Comparison of ENCODE assay signal across 25 mouse cellular contexts in the genomic region with DNA sequence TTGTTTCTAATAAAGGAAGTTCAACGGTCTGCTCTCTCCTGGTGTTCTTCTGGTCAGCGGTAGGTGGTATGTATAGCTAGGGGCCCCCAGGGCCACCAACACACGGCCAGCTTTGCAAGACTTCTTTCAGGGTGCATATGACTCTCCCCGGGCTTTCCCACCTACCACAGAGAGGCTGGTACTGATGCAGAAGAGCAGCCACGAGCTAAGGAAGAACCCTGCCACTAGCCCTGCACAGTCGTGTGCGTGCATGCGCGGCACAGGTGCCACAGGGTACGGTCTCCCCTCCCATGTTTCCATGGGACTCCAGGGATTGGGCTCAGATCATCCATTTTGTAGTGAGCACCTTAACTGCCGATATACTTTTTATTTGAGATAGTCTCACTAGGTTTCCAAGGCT. TPM values are rescaled to one million over a fixed set of nuclear protein-coding genes. Genes with fewer than 3 reads are reported as not detected.
DNase-seq lines count a peak whose midpoint lies in the region; ATAC-seq lines count a peak whose summit lies in the region.
"Had no signal": no experiment of that assay in that cellular context is flagged by ENCODE, and none has a peak within 500 bp of the region (broad histone marks: within the 10 kb centered on the region; RNA-seq: fewer than 3 reads in every experiment).

No protein-coding gene starts in this region.

- ATAC-seq in cerebellum, adult (ENCODE audit: insufficient number of reproducible peaks, low FRiP score, low TSS enrichment), result no peak
- no peak for ATAC-seq in heart, embryonic 12.5 days (ENCODE audit: insufficient number of reproducible peaks, low FRiP score)
- ATAC-seq: forebrain, embryonic 15.5 days; intestine, postnatal 0 days had no signal

- H3K27ac ChIP-seq in heart, embryonic 12.5 days (ENCODE audit: poor library complexity, severe bottlenecking), result no peak overlapping the region
- H3K27ac ChIP-seq: embryonic facial prominence, embryonic 10.5 days; forebrain, embryonic 12.5 days; forebrain, embryonic 15.5 days; hindbrain, embryonic 14.5 days had no signal

- no peak overlapping the region for H3K4me3 ChIP-seq in heart, embryonic 12.5 days
- H3K4me3 ChIP-seq: embryonic facial prominence, embryonic 10.5 days; embryonic facial prominence, embryonic 13.5 days; erythroblast, embryonic 14.5 days; forebrain, embryonic 12.5 days; forebrain, embryonic 15.5 days; heart, embryonic 13.5 days had no signal

- WGBS in heart, embryonic 12.5 days, result 93% methylated on average over 11 of the region's 11 CpGs

- H3K27me3 ChIP-seq in heart, embryonic 12.5 days (replicated peaks), result no peaks in the 10 kb centered on the region
- H3K27me3 ChIP-seq: embryonic facial prominence, embryonic 13.5 days; forebrain, embryonic 12.5 days; forebrain, embryonic 15.5 days; heart, embryonic 13.5 days had no signal

- H3K36me3 ChIP-seq in heart, embryonic 12.5 days, result peaks cover 83% of the 10 kb centered on the region

- H3K4me1 ChIP-seq in heart, embryonic 12.5 days (replicated peaks), result peaks cover 23% of the 10 kb centered on the region
- H3K4me1 ChIP-seq: forebrain, embryonic 12.5 days; forebrain, embryonic 15.5 days had no signal

- intact Hi-C loops in left cerebral cortex, postnatal 36 days (cut with DNase I), result no loop called here

- no peak overlapping the region for H3K9ac ChIP-seq in heart, embryonic 12.5 days
- H3K9ac ChIP-seq: embryonic facial prominence, embryonic 13.5 days; forebrain, embryonic 12.5 days; forebrain, embryonic 15.5 days; heart, embryonic 13.5 days; hindbrain, embryonic 14.5 days had no signal

- peak; percentile 1 for DNase-seq in cerebellum, adult 11-12 months
- peak; percentile 89 for DNase-seq in heart, adult 11 months
- DNase-seq in 3134 (ENCODE audit: extremely low read depth, insufficient read length, low spot score), result peak; percentile 16
- DNase-seq in left cerebral cortex, postnatal 36 days (ENCODE audit: low spot score in 2 of 2), result no peak
- DNase-seq: adrenal gland, adult 2 months; adrenal gland, postnatal 14 days; B cell, adult 2 months; cerebellum, adult 18-20 months; cerebellum, adult 9-10 months; cerebellum, postnatal 36 days; embryo, embryonic 11 days; gastrocnemius, postnatal 14 days; heart, adult 18-20 months; heart, postnatal 14 days; heart, postnatal 4 days had no signal

- H3K9me3 ChIP-seq in heart, embryonic 12.5 days (replicated peaks), result no peaks in the 10 kb centered on the region
- H3K9me3 ChIP-seq: embryonic facial prominence, embryonic 10.5 days; embryonic facial prominence, embryonic 13.5 days; forebrain, embryonic 12.5 days; forebrain, embryonic 15.5 days; heart, embryonic 13.5 days had no signal

- H3K4me2 ChIP-seq in heart, embryonic 12.5 days, result no peak overlapping the region
- H3K4me2 ChIP-seq: embryonic facial prominence, embryonic 13.5 days; forebrain, embryonic 12.5 days; forebrain, embryonic 15.5 days; heart, embryonic 13.5 days; hindbrain, embryonic 14.5 days had no signal

RNA-seq across cellular contexts. Expression of a gene that starts 32.6 kb away (rescaled TPM):
- polyA plus RNA-seq in heart, embryonic 12.5 days (2016; fragmentation: Nextera tagmentation; extraction: Ambion mirVana), result 5.8 and 6.6 TPM in 2 replicates
- total RNA-seq in left cerebral cortex, postnatal 36 days (2021), result 10 to 100 TPM; 16.1 to 19.3 TPM

RNA-seq across cellular contexts. Expression of a gene that starts 32.6 kb away (rescaled TPM):
- 13.5 and 13.8 TPM in 2 replicates for polyA plus RNA-seq in heart, embryonic 12.5 days (2016; fragmentation: Nextera tagmentation; extraction: Ambion mirVana)
- total RNA-seq in left cerebral cortex, postnatal 36 days (2021), result 10 to 100 TPM; 72.3 to 80.3 TPM

RNA-seq across cellular contexts. Expression of a gene that starts 40.8 kb away (rescaled TPM):
- polyA plus RNA-seq in heart, embryonic 12.5 days (2016; fragmentation: Nextera tagmentation; extraction: Ambion mirVana), result 94.1 and 95.2 TPM in 2 replicates
- 10 to 100 TPM; 49.7 to 55.1 TPM for total RNA-seq in left cerebral cortex, postnatal 36 days (2021)

RNA-seq across cellular contexts. Expression of a gene that starts 40.9 kb away (rescaled TPM):
- 46.9 and 50.4 TPM in 2 replicates for polyA plus RNA-seq in heart, embryonic 12.5 days (2016; fragmentation: Nextera tagmentation; extraction: Ambion mirVana)
- total RNA-seq in left cerebral cortex, postnatal 36 days (2021), result 100 to 1,000 TPM; 126 to 127 TPM

RNA-seq across cellular contexts. Expression of a gene that starts 47.1 kb away (rescaled TPM):
- polyA plus RNA-seq in heart, embryonic 12.5 days (2016; fragmentation: Nextera tagmentation; extraction: Ambion mirVana), result 2.8 and 3.0 TPM in 2 replicates
- total RNA-seq in left cerebral cortex, postnatal 36 days (2021), result 10 to 100 TPM; 42.8 to 51.6 TPM

Comparison
In these comparisons a context has a peak if more than half of its experiments do, and no peak if none do; other contexts are left out.
1. DNase-seq: peak in cerebellum, adult 11-12 months (single experiment), heart, adult 11 months (single experiment) and 3134 (single experiment); none in left cerebral cortex, postnatal 36 days (0 of 2).